Mouse (Mus musculus) kidney, adult 8-10 months (tissue): ENCODE measurements around the gene Lrrc66.
A peak's percentile ranks its signal among the peaks of the same experiment; 100 is the strongest.
"Not testable (repeated sequence)": the region's sequence is repeated elsewhere in the genome, so short reads cannot be mapped to it uniquely, and the experiment has no call there.

ENCODE experiments used
- DNase-seq, 2 experiments: peaks; one replicate each; pipeline ENCODE4 v3.0.0; 2022

Gene Lrrc66

GRCm38 (mm10) chr5:73611071-73611470 is 21.3 kb downstream of the Lrrc66 start:
- DNase-seq: no peak

DNA sequence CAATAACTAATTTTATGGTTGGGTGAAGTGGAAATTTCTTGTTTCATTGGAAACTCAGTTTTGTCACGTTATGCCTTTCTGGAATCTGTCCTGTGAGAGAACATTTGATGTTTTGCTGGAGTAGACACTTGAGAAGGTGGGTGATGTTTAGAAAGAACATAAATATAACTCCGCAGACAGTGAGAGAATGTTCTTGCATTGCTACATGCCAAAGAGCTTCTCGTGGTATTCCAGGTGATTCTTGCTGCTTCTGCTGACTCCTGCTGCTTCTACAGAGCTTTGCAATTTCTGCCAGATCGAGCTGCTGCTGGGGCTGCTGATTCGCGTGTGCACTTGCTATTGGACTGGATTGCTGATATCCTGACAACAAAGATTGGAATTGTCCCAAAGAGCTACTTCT is 27.4 kb downstream of the Lrrc66 start:
- no peak for DNase-seq

DNA sequence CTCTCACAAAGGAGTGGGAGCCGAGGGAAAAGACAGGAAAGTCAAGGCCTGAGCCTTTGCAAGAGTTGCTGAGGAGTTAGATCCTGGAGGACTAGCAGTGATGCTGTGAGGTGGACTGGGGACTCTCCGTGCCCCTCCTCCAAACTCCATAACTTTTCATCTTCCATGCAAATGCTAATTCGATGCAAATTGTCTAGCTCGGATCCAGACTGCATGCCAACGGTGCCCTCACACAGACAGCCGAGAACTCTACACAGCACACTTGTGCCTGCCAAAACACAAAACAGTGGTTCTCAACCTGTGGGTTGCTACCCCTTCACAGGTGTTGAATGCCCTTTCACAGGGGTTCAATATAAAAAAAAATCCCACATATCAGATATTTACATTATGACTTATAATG is 27.8 kb downstream of the Lrrc66 start:
- no peak for DNase-seq

DNA sequence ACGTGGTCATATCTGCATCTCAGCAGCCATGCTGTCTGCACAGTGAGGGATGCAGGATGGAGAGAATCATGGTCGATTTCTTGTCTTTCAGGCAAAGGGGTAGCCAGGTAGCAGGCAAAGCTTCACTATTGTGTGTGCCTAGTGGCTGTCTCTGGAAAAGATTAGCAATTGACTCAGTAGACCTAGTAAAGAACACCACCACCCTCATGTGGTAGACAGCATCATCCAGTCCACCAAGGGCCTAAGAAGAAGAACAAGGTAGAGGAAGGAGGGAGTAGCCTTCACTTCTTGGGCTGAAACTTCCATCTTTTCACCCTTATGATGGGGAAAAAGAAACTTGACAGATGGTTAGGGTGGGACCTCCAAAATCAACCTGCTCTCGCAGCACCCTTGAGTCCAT is 29.5 kb downstream of the Lrrc66 start:
- no peak for DNase-seq

GRCm38 (mm10) chr5:73601361-73601763 is 31.0 kb downstream of the Lrrc66 start:
- DNase-seq: no peak

DNA sequence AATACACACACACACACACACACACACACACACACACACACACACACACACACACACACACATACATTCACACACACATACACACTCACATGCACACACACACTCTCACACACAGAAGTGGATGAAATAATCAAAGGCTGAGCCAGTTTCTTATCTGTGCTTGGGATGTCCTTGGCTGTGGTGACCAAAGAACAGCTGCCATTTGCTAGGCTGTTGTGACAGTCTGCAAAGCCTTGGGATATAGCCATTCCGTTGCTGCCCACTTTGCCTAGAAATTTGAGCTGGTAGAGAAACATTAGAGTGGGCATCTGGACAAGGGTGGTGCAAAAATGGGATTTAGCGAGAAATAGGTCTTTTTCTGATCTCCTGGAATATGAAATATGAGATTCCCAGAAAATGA is 32.3 kb downstream of the Lrrc66 start:
- DNase-seq: no peak

DNA sequence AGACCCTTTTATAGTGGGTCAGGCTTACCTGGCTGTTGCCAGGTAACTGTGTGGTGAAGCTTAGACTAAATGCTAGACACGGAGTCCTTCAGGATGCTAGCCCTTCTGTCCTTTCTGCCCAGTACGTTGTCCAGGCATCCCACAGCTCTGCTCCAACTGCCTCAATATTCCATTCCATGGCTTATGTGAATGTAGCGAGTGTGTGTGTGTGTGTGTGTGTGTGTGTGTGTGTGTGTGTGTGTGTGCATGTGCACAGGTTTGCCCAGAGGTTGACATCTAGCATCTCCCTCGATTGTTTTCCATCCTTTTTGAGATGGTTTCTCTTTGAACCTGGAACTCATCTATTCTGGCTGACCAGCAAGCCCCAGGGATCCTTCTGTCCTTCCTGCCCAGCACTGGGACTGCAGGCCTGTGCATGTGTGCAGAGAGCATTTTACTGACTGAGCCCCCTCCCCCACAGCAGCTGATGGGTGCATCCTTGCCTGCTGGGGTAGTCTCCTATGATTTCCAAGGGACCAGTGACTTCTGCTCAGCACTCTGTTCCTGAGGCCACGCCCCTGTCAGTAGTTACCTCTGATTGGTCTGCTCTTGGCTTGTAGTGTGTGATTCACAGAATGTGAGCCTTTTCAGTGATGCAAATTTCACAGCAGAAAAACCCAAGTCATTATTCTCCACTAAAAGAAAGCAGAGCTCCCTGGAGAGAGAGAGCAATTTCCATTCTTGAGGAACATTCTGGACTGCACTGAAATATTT is 33.2 kb downstream of the Lrrc66 start:
- no peak for DNase-seq

- DNase-seq: no peak
These were observed 45.2 kb downstream of the Lrrc66 start for GRCm38 (mm10) chr5:73587119-73587518.

DNA sequence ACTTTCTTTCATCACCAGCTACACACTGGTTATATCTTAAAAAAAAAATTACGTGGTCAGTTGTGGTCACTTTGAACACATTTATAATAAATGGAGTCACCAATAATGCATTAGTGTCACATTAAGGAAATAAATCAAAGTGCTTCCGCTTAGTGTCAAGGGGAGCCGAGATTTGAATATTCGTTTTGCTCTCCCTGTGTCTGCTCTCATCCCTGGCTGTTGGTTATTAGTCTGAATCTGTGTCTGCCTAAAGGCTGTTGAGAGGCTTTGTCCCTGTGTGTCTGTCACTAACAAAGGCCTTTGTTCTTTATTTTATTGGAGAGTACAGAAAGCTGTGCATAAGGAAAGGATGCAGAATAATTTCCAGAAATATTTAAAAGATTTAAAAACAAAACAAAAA is 45.7 kb downstream of the Lrrc66 start:
- no peak for DNase-seq

DNA sequence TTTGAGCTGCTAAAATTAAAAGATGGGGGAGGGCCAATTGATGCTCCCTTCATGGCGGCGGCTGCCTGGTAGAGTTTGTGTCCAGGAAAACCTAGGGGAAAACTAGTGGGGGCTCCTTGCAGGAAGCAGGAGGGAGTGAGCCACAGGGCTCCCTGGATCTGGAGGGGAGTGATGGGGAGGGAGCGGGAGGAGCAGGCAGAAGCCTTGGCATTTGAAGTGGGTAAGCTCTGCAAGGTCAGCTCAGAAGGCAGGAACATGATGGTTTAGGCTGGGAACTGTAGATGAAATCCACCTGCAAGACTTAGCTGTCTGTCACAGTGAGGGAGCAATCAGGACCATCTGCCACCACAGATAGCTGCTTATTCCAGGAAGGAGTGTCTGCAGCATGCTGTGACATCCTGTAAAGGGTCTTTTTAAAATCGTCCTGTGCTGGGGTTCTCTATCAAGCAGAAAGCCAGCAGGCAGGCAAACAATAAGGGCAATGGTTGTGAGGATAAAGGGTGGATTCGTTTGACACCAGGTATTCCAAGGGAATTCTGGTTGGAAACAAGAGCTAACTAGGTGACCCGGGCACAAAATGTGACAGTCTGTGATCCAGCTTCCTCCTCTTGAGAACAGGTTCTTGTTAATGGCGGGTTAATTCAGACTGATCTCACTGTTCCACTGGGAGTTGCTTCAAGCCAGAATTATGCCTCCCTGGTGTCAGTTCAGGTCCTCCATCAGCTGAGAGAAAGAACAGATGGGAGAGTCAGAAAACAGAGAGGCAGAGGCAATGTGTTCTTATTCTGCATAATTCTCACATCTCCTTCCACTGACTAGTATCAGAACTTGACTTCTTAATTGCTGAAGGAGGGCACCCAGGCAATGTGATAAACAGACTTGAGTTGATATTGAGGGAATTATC is 46.9 kb downstream of the Lrrc66 start:
- no peak for DNase-seq

GRCm38 (mm10) chr5:73584011-73584410 is 48.3 kb downstream of the Lrrc66 start:
- not testable (repeated sequence) for DNase-seq

- DNase-seq: no peak
These were observed 54.2 kb downstream of the Lrrc66 start for GRCm38 (mm10) chr5:73578131-73578530.

DNA sequence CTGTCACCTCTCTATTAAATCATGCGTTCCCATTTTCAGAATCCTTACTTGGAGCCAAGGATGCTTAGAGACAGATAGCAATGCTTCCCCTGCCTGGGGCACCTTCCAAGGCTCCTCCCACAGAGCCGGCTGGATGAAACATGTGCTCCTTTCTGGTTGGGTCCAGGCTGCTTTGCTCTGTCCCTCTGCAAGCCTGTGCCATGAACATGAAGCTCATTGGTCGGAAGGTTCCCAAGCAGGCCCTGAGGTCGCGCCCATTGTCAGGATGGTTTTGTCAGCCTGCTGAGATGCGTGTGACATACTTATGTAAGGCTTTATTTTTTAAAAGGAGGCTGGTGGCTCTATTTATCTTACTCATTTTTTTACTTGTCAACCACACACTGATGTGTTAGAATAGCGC is 55.6 kb downstream of the Lrrc66 start:
- no peak for DNase-seq

GRCm38 (mm10) chr5:73574616-73575015 is 57.7 kb downstream of the Lrrc66 start:
- no peak for DNase-seq

- DNase-seq: peak in 1 of 2 experiments; percentile 24
These were observed 58.5 kb downstream of the Lrrc66 start for GRCm38 (mm10) chr5:73573789-73574188.

DNA sequence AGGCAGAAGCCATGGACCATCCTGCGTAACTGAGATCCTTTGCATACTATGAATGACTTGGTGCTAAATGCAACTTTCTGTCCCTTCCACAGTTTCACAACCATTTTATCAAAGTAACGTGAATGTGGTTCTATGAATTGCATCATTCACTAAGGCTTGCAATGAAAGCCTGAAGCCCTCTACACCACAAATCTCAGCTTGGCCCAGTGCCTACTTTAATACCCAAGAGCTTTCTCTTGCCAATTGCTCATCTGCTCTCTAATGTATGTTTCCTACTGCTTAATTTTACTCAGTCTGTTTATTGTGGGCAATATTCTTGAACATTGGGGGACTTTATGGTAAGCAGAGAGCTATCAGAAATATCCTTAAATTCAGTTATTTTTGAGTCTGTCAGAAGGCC is 59.5 kb downstream of the Lrrc66 start:
- DNase-seq: no peak

DNA sequence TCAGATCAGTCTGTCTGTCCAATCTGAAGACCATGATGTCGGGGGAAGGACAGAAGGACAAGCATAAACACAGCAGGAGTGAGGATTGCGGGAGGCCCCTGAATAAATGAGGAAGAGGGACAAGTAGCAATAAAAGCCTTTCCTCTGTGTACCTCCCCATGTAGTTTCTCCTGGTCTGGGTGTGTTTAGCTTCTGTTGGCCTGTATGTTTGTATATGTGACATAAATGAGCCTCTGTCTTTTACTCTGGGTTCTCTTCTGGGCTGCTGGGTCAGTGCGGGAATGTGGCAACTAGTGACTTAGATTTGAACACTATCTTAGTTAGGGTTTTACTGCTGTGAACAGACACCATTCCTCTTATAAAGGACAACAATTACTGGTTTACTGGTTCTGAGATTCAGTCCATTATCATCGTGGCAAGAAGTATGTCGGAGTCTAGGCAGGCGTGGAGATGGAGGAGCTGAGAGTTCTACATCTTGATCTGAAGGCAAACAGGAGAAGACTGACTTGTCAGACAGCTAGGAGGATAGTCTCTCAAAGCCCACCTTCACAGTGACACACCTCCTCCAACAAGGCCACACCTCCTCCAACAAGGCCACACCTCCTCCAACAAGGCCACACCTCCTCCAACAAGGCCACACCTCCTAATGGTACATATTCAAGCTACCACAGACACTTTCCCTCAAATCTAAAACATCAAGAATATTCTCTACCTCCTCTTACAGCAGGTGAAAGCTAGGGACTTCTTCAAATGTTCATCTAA is 60.8 kb downstream of the Lrrc66 start:
- peak in 1 of 2 experiments; percentile 0 for DNase-seq

DNA sequence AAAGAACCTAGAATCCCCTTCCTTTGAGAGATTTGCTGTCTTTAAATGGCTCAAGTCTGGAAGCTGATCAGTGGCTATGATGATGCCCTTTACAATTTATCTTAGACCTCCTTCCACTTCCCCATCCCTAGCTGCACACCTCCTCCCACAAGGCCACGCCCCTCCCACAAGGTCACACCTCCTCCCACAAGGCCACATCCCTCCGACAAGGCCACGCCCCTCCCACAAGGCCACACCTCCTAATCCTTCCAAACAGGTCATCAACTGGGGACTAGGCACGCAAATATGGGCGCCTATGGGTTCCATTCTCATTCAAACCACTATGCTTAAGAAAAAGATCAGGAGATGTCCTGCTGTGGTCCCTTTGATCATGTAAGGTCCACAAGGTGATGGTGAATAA is 63.1 kb downstream of the Lrrc66 start:
- DNase-seq: peak in 1 of 2 experiments; percentile 0

GRCm38 (mm10) chr5:73566892-73567291 is 65.4 kb downstream of the Lrrc66 start:
- no peak for DNase-seq

DNA sequence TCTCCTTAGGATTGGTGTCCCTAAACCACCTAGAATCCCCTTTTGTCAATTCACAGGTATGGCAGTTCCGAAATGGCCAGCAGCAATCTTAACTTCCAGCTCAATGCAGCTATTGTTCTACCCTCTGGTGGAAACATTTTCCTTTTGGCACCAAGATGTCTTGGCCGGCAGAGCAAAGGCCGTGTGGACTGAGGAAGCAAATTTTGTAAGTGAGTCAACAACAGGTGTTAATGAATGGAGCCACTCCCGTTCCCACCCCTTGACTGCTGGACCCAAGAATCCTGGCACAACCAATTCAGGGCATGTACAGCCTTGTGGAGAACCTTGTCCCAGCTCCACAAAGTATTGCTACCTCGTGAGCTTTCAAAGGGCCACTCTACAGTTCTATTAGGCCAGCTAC is 66.2 kb downstream of the Lrrc66 start:
- DNase-seq: no peak

GRCm38 (mm10) chr5:73564038-73564437 is 68.3 kb downstream of the Lrrc66 start:
- DNase-seq: no peak

- DNase-seq: no peak
These were observed 73.6 kb downstream of the Lrrc66 start for GRCm38 (mm10) chr5:73558756-73559155.

DNA sequence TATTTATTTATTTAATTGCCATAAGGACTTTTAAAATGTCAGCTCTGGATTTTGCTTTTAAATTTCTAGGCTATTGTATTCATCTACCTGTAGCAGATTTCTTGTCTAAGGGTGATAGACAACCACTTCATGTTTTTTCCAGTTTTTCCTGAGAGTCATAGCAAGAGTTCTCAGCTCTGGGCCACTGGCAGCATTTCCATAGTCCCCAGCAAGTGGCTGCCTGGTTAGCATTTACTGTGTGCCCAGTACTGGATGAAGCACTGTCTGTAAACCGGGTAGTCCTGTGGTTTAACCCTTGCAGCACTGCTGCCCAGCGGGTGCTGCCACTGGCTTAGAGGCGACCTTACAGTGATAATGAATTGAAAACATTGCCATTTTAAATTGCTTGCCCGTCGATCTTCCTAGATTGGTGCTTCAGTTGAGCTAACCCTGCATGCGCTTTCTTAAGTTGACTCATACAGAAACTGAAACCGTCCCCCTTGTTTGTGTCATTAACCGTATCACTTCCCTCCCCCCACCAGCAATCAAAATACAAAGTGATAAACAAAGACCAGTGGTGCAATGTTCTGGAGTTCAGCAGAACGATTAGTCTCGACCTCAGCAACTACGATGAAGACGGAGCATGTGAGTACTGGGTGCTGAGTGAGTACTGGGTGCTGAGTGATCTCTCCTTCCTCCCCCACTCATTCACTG is 75.4 kb downstream of the Lrrc66 start:
- DNase-seq: no peak
